Mouse (Mus musculus): ENCODE measurements around the gene Bud13.

Bud13 gene

GRCm38 (mm10) chr9:46339051-46339652, 56.3 kb downstream of the Bud13 start:
- DNase-seq = no peak

- no peak for DNase-seq
These were observed 63.3 kb downstream of the Bud13 start for GRCm38 (mm10) chr9:46345887-46346665.
